Mouse (Mus musculus) heart, embryonic 11.5 days (tissue): ENCODE data around the gene Rangap1. TPM values are rescaled to one million over a fixed set of nuclear protein-coding genes. Genes with fewer than 3 reads are reported as not detected.
"Not testable (repeated sequence)": the region's sequence is repeated elsewhere in the genome, so short reads cannot be mapped to it uniquely, and the experiment has no call there.

Experiments used
- ATAC-seq: fragments of 200-750 bp; cut with Nextera tagmentation; replicated peaks from 2 replicates; pipeline ENCODE4 v1.8.0; 2017; ENCODE audit warnings: moderate library complexity; ENCODE audit not compliant: insufficient number of reproducible peaks, low FRiP score, low TSS enrichment
- H3K27ac ChIP-seq: fragments of 300-500 bp; sonication (generic); 2 replicates; pipeline ENCODE4 v1.5.1; 2014; ENCODE audit warnings: mild to moderate bottlenecking, low read depth, low read length
- H3K27me3 ChIP-seq: fragments of 300-500 bp; sonication (generic); 2 replicates; pipeline ENCODE4 v1.6.1; 2014; ENCODE audit warnings: mild to moderate bottlenecking, low read length, mixed read lengths; ENCODE audit not compliant: control insufficient read depth, insufficient read depth
- H3K36me3 ChIP-seq: fragments of 300-500 bp; sonication (generic); 2 replicates; pipeline ENCODE4 v1.6.1; 2014; ENCODE audit warnings: mild to moderate bottlenecking, low read length, moderate library complexity, mixed read lengths; ENCODE audit not compliant: control insufficient read depth, insufficient read depth
- H3K4me1 ChIP-seq: fragments of 300-500 bp; sonication (generic); 2 replicates; pipeline ENCODE4 v1.6.1; 2014; ENCODE audit warnings: low read length; ENCODE audit not compliant: control insufficient read depth, insufficient read depth
- H3K4me2 ChIP-seq: fragments of 300-500 bp; sonication (generic); 2 replicates; pipeline ENCODE4 v1.6.1; 2014; ENCODE audit warnings: mild to moderate bottlenecking, moderate library complexity
- H3K4me3 ChIP-seq: fragments of 300-500 bp; sonication (generic); 2 replicates; pipeline ENCODE4 v1.5.1; 2014; ENCODE audit warnings: low read depth, low read length
- H3K9ac ChIP-seq: fragments of 300-500 bp; sonication (generic); 2 replicates; pipeline ENCODE4 v1.6.1; 2014; ENCODE audit warnings: mild to moderate bottlenecking, low read depth, low read length, moderate library complexity
- H3K9me3 ChIP-seq: fragments of 300-500 bp; sonication (generic); replicated peaks from 2 replicates; pipeline ENCODE4 v1.6.1; 2016; ENCODE audit warnings: low read length; ENCODE audit not compliant: control insufficient read depth
- WGBS: fragments of 180-500 bp; shearing (Covaris S2); extraction: QIAGEN DNeasy Blood & Tissue Kit; methylation state at CpG from one replicate; pipeline ENCODE4 v1.1.7; 2014; ENCODE audit not compliant: insufficient replicate concordance; 5-methylcytosine and 5-hydroxymethylcytosine counted together
- polyA plus RNA-seq: library from polyadenylated mRNA; unstranded; fragments of >200 nt; fragmentation: Nextera tagmentation; extraction: Ambion mirVana; gene quantifications from 2 replicates; pipeline ENCODE4 v1.2.1, GENCODE M21; 2014

Rangap1 gene
- polyA plus RNA-seq, 1 experiment from 2014 or later, result 96.3 TPM

GRCm38 (mm10) chr15:81759542-81759941 is 14.2 kb upstream of the Rangap1 start:
- H3K4me3 ChIP-seq, result no peak overlapping the region
- WGBS, result 85% methylated on average over 3 of the region's 3 CpGs
- H3K9ac ChIP-seq, result no peak overlapping the region
- no peak overlapping the region for H3K27ac ChIP-seq
- H3K9me3 ChIP-seq, result no peaks in the 10 kb centered on the region
- H3K4me1 ChIP-seq, result 0 out of 2 replicates have a peak, but pooled peaks cover 5% of the 10 kb centered on the region
- no peak for ATAC-seq
- H3K4me2 ChIP-seq, result no peak overlapping the region
- no peaks in the 10 kb centered on the region for H3K27me3 ChIP-seq
- H3K36me3 ChIP-seq, result peaks cover 4% of the 10 kb centered on the region; the same call in 1 of the 2 replicates

GRCm38 (mm10) chr15:81758701-81759100 is 13.4 kb upstream of the Rangap1 start:
- H3K9ac ChIP-seq, result no peak overlapping the region
- no peak for ATAC-seq
- H3K9me3 ChIP-seq, result no peaks in the 10 kb centered on the region
- no peak overlapping the region for H3K4me3 ChIP-seq
- H3K4me2 ChIP-seq, result no peak overlapping the region
- WGBS, result 86% methylated on average over 5 of the region's 5 CpGs
- no peak overlapping the region for H3K27ac ChIP-seq
- H3K27me3 ChIP-seq, result no peaks in the 10 kb centered on the region
- H3K36me3 ChIP-seq, result peaks cover 4% of the 10 kb centered on the region; the same call in 1 of the 2 replicates
- H3K4me1 ChIP-seq, result no peaks in the 10 kb centered on the region

DNA sequence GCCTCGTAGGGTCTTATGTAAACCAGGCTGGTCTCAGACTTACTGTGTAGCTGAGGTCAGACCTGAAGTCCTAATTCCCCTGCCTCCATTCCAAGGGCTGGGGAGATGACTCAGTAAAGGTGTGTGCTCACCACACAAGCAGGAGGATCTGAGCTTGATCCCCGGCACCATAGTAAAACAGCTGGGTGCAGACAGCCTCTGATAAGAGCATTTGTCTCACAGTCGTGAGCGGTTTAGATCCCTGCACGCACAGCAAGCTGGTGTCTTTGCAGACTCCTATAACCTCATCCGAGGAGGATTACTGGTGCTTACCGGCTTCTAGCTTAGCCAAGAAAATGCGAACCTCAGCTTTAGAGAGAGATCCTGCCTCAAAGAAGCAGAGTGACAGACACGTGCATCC is 8.3 kb upstream of the Rangap1 start:
- peaks cover 13% of the 10 kb centered on the region for H3K4me1 ChIP-seq
- 82% methylated on average over 9 of the region's 9 CpGs for WGBS
- no peak for ATAC-seq

GRCm38 (mm10) chr15:81749742-81750141 is 4.4 kb upstream of the Rangap1 start:
- ATAC-seq, result no peak
- Histone ChIP-seq H3K4me3 (no peak overlapping the region), H3K9ac (no peak overlapping the region; the same call in 1 of the 2 replicates), H3K9me3 (no peaks in the 10 kb centered on the region), H3K4me1 (peaks cover 16% of the 10 kb centered on the region), H3K27ac (peak overlapping the region; percentile 62), H3K27me3 (no peaks in the 10 kb centered on the region), H3K4me2 (peak overlapping the region; percentile 32), H3K36me3 (no peaks in the 10 kb centered on the region)
- WGBS, result 43% methylated on average over 14 of the region's 14 CpGs

More for the DNA sequence above, 8.3 kb upstream of the Rangap1 start:
- Histone ChIP-seq H3K9me3 (no peaks in the 10 kb centered on the region), H3K4me3 (no peak overlapping the region), H3K4me2 (no peak overlapping the region), H3K36me3 (peaks cover 4% of the 10 kb centered on the region; the same call in 1 of the 2 replicates), H3K27me3 (no peaks in the 10 kb centered on the region), H3K9ac (no peak overlapping the region), H3K27ac (no peak overlapping the region)

GRCm38 (mm10) chr15:81745601-81746114 is 328 bp upstream of the Rangap1 start:
- peak overlapping the region; percentile 83 for H3K4me3 ChIP-seq
- peak overlapping the region; percentile 99 for H3K9ac ChIP-seq
- H3K27me3 ChIP-seq, result no peaks in the 10 kb centered on the region
- peak; percentile 75 for ATAC-seq
- H3K9me3 ChIP-seq, result no peaks in the 10 kb centered on the region
- H3K4me1 ChIP-seq, result peaks cover 16% of the 10 kb centered on the region
- no peaks in the 10 kb centered on the region for H3K36me3 ChIP-seq
- under 1% methylated on average over 32 of the region's 33 CpGs for WGBS
- H3K4me2 ChIP-seq, result peak overlapping the region; percentile 90
- peak overlapping the region; percentile 85 for H3K27ac ChIP-seq

DNA sequence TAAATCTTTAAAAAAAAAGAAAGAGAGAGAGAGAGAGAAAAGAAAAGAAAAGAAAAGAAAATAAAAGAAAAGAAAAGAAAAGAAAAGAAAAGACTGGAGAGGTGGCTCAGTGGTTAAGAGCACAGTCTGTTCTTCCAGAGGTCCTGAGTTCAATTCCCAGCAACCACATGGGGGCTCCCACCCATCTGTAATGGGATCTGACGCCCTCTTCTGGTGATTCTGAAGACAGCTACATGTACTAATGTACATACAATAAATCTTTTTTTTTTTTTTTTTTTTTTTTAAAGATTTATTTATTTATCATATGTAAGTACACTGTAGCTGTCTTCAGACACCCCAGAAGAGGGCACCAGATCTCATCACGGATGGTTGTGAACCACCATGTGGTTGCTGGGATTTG is 3.0 kb downstream of the Rangap1 start:
- H3K9me3 ChIP-seq, H3K4me1 ChIP-seq, H3K36me3 ChIP-seq, H3K4me3 ChIP-seq, H3K9ac ChIP-seq, H3K4me2 ChIP-seq, H3K27ac ChIP-seq, ATAC-seq, H3K27me3 ChIP-seq: not testable (repeated sequence)
- 34% methylated on average over 2 of the region's 2 CpGs for WGBS

DNA sequence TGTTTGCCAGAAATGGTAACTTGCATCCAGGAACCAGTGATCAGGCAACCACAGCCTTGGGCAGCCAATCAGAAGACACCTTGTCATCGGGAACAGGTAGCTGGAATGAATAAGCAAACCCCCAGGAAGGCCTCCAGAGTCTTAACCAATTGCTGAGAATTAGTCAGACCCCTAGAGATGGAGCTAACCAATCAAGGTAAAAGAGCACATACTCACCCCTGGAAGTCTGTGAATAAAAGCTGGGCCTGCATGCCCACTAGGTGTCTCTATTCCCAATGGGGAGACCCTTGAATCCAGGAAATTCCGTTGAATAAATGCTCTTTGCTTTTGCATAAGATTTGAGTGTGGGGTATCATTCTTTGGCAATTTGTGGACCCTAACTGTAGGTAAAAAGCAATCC is 5.4 kb downstream of the Rangap1 start:
- Histone ChIP-seq H3K9me3 (no peaks in the 10 kb centered on the region), H3K36me3 (no peaks in the 10 kb centered on the region), H3K4me1 (no peaks in the 10 kb centered on the region), H3K4me2 (no peak overlapping the region), H3K27ac (no peak overlapping the region), H3K9ac (no peak overlapping the region), H3K4me3 (no peak overlapping the region), H3K27me3 (no peaks in the 10 kb centered on the region)
- no peak for ATAC-seq
- WGBS, result 3% methylated on average over 2 of the region's 2 CpGs

DNA sequence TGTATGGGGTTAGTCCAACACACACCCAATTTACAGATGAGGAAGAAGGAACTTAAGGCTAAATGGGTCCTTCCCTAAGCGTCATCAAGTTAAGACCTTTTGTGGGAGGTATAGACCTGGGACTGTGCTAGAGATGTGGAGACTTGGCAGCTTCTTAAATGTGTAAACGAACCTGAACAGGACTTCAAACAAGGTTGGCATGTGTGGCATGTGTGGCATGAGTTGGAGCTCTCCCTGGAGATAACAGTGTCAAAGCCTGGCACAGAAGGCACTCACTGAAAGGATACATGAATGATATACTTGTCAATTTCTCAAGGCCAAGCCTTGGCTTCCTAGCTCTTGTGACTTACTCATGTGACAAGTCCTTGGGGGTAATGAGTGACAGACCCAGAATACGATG is 6.0 kb downstream of the Rangap1 start:
- Histone ChIP-seq H3K9ac (no peak overlapping the region), H3K27ac (no peak overlapping the region), H3K4me1 (no peaks in the 10 kb centered on the region), H3K4me2 (no peak overlapping the region), H3K9me3 (no peaks in the 10 kb centered on the region), H3K36me3 (no peaks in the 10 kb centered on the region), H3K27me3 (no peaks in the 10 kb centered on the region), H3K4me3 (no peak overlapping the region)
- ATAC-seq, result no peak
- 66% methylated on average over 3 of the region's 3 CpGs for WGBS

GRCm38 (mm10) chr15:81735075-81735474 is 10.3 kb downstream of the Rangap1 start:
- no peak overlapping the region for H3K27ac ChIP-seq
- H3K9ac ChIP-seq, result no peak overlapping the region
- H3K9me3 ChIP-seq, result no peaks in the 10 kb centered on the region
- no peaks in the 10 kb centered on the region for H3K4me1 ChIP-seq
- 51% methylated on average over 3 of the region's 3 CpGs for WGBS
- H3K4me3 ChIP-seq, result no peak overlapping the region
- no peaks in the 10 kb centered on the region for H3K36me3 ChIP-seq
- no peak for ATAC-seq
- no peaks in the 10 kb centered on the region for H3K27me3 ChIP-seq
- no peak overlapping the region for H3K4me2 ChIP-seq
